Mouse (Mus musculus) layer of hippocampus, adult 6 months (tissue): ENCODE results near the gene Igfbp7. TPM values are rescaled to one million over a fixed set of nuclear protein-coding genes. Genes with fewer than 3 reads are reported as not detected.

Experiments
- long read RNA-seq, 2 experiments: library from polyadenylated mRNA; unstranded; transcript quantifications; one replicate each; pipeline ENCODE4 v2.0.0; 2019 to 2020
- polyA plus RNA-seq: library from polyadenylated mRNA; unstranded; fragments of <200 nt; fragmentation: Nextera tagmentation; gene quantifications from 2 replicates; pipeline ENCODE4 v1.2.3, GENCODE M21; 2021

The Igfbp7 gene
- polyA plus RNA-seq: 20.1 and 27.0 TPM in 2 replicates
- long read RNA-seq, experiment 1, transcript Igfbp7-201 (5 exons, 1,116 nt): major isoform, 33 of 35 reads
- long read RNA-seq, experiment 1, partial matches to known transcripts: 1 of 35 reads
- long read RNA-seq, experiment 1, other reads (novel, unspliced or antisense): 1 of 35 reads
- long read RNA-seq, experiment 2, transcript Igfbp7-201 (5 exons, 1,116 nt): major isoform, 72 of 75 reads
- long read RNA-seq, experiment 2, partial matches to known transcripts: 0 of 75 reads
- long read RNA-seq, experiment 2, other reads (novel, unspliced or antisense): 3 of 75 reads

GRCm38 (mm10) chr5:77407341-77408298, at the start of gene Igfbp7:
Gene Igfbp7, minus strand, starts transcription at chr5:77408041.

GRCm38 (mm10) chr5:77309924-77310772, 97.7 kb downstream of the Igfbp7 start, which contains the start of the genes Noa1 and Polr2b:
Gene Noa1, minus strand, starts transcription at chr5:77310084.
Gene Polr2b, plus strand, starts transcription at chr5:77310147.

Other genes starting within 250 kb of the Igfbp7 start
- not detected in 2 replicates for gene Spink2, start 196.6 kb downstream of the Igfbp7 start, polyA plus RNA-seq
- gene Rest, start 142.6 kb downstream of the Igfbp7 start, polyA plus RNA-seq: 1.8 and 2.2 TPM in 2 replicates
- gene Noa1, start 98.0 kb downstream of the Igfbp7 start, polyA plus RNA-seq: 17.8 and 21.3 TPM in 2 replicates
- gene Polr2b, start 97.9 kb downstream of the Igfbp7 start, polyA plus RNA-seq: 27.5 and 29.1 TPM in 2 replicates